In the genomic region with DNA sequence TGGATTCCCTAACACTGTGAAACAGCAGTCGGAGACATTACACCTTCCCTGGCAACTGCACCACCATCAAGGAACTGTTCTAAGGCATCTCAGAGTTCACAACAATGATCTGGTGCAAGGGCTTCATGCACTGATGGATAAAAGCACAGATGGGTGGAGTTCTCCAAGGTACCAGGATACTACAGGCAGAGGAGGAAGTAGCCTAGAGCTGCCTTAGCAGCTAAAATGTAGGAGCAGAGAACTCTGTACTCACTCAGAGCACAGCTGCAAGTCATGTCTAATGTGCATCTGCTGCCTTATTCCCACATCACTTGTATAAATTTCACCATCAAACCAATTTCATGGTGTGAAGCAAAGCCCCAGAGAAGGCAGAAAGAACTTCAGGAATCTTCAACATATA, we compare ENCODE assay signal across 24 mouse cellular contexts. TPM values are rescaled to one million over a fixed set of nuclear protein-coding genes. Genes with fewer than 3 reads are reported as not detected.
"Had no signal": no experiment of that assay in that cellular context is flagged by ENCODE, and none has a peak within 500 bp of the region (broad histone marks: within the 10 kb centered on the region; RNA-seq: fewer than 3 reads in every experiment).

No protein-coding gene starts in this region.

- H3K4me2 ChIP-seq: midbrain, embryonic 12.5 days; neural tube, embryonic 13.5 days; stomach, embryonic 15.5 days had no signal

- H3K4me3 ChIP-seq: midbrain, embryonic 12.5 days; neural tube, embryonic 13.5 days; stomach, embryonic 15.5 days had no signal

- H3K36me3 ChIP-seq: stomach, embryonic 15.5 days had no signal

- H3K9me3 ChIP-seq: midbrain, embryonic 12.5 days; neural tube, embryonic 13.5 days; stomach, embryonic 15.5 days had no signal

- ATAC-seq: lung, postnatal 0 days; midbrain, embryonic 16.5 days had no signal

- H3K4me1 ChIP-seq: stomach, embryonic 15.5 days had no signal

- H3K9ac ChIP-seq: liver, embryonic 14.5 days; midbrain, embryonic 12.5 days; neural tube, embryonic 13.5 days; stomach, embryonic 15.5 days had no signal

- H3K27me3 ChIP-seq: midbrain, embryonic 12.5 days; neural tube, embryonic 13.5 days; stomach, embryonic 15.5 days had no signal

- DNase-seq: kidney, adult 9 months; kidney, postnatal 36 days; left cerebral cortex, postnatal 4 days; liver; lung, adult 2 months; lung, postnatal 36 days; retina, postnatal 1 day; right cerebral cortex, postnatal 4 days; spleen, adult 18-20 months; thymus, adult 2 months; thymus, postnatal 25 days had no signal

- H3K27ac ChIP-seq: kidney, postnatal 0 days; liver, embryonic 14.5 days; midbrain, embryonic 12.5 days; neural tube, embryonic 13.5 days; stomach, embryonic 15.5 days had no signal

RNA-seq across cellular contexts. Expression of a gene that starts 49.7 kb away (rescaled TPM):
- total RNA-seq: layer of hippocampus, adult 18-20 months; layer of hippocampus, postnatal 14 days; left cerebral cortex, adult 18-20 months; left cerebral cortex, postnatal 10 days; left cerebral cortex, postnatal 4 days; megakaryocyte, adult 5-6 weeks had no signal
- polyA plus RNA-seq: kidney, postnatal 0 days; liver, embryonic 14.5 days; lung, adult 2 months; lung, postnatal 0 days; midbrain, embryonic 12.5 days; stomach, embryonic 15.5 days; testis, adult 2 months had no signal
